Mouse (Mus musculus) bone marrow, adult 2 months (tissue): Measurements from ENCODE around the gene Gm10203. TPM values are rescaled to one million over a fixed set of nuclear protein-coding genes. Genes with fewer than 3 reads are reported as not detected.

Experiments
- H3K27ac ChIP-seq: fragments of 200-500 bp; 2 replicates; pipeline ENCODE4 v1.5.1; 2012; ENCODE audit warnings: low read depth, mild to moderate bottlenecking, control low read depth, inconsistent platforms, low read length; ENCODE audit not compliant: control insufficient read depth, poor library complexity, insufficient read depth
- H3K4me1 ChIP-seq: fragments of 200-500 bp; 2 replicates; pipeline ENCODE4 v1.6.1; 2011; ENCODE audit warnings: low read length; ENCODE audit not compliant: control insufficient read depth, insufficient read depth
- H3K4me3 ChIP-seq: fragments of 200-500 bp; replicated peaks from 2 replicates; pipeline ENCODE3; 2011; ENCODE audit warnings: mild to moderate bottlenecking, low read depth, low read length, control low read depth; ENCODE audit not compliant: control insufficient read depth
- CTCF ChIP-seq: fragments of 200-500 bp; IDR thresholded peaks from 2 replicates; pipeline ENCODE4 v1.5.1; 2011; ENCODE audit warnings: low read length, control low read depth; ENCODE audit not compliant: control insufficient read depth, insufficient read depth
- POLR2A ChIP-seq: fragments of 200-500 bp; IDR thresholded peaks from 2 replicates; pipeline ENCODE4 v1.6.1; 2011; ENCODE audit warnings: low read depth, mild to moderate bottlenecking, control low read depth, low read length, borderline replicate concordance; ENCODE audit not compliant: control insufficient read depth
- WGBS: fragments of 180-500 bp; shearing (Covaris S2); methylation state at CpG from one replicate; pipeline ENCODE4 v1.1.7; 2018; 5-methylcytosine and 5-hydroxymethylcytosine counted together
- polyA plus RNA-seq: library from polyadenylated mRNA; stranded (reverse); fragments of >200 nt; gene quantifications from 2 replicates; pipeline ENCODE4 v1.2.4, GENCODE M21; 2011; ENCODE audit warnings: low replicate concordance; ENCODE audit not compliant: missing spikeins, insufficient read depth, insufficient read length

The Gm10203 gene
- polyA plus RNA-seq, 1 experiment = not detected

DNA sequence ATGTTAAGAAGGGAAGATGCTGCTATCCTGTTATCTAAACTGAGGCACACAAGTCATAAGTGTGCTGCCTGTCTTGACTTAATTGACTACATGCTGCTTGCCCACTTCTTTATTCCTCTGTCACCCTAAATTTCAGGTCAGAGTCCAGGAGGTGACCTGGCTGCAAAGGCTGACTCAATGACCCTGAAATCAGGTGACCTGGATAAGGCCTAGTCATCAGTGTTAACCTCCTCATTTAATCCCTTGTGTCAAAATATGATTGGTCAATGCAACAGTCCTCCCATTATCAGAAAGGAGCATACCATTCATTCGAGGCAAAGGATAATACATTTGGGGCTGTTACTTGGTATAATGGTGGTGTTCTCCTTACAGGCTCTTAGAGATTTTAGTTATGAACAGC, 9.5 kb downstream of the Gm10203 start, which contains the start of gene Etfbkmt:
Gene Etfbkmt (plus strand): TSS at position 379 of the 400 bp plus-strand sequence.
- 76% methylated on average over 1 of the region's 1 CpGs for WGBS
- Histone ChIP-seq H3K4me1 (no peaks in the 10 kb centered on the region), H3K27ac (no peak within 1 kb of the TSS), H3K4me3 (no peak within 1 kb of the TSS)
- TF ChIP-seq CTCF (no peak), POLR2A (no peak)

DNA sequence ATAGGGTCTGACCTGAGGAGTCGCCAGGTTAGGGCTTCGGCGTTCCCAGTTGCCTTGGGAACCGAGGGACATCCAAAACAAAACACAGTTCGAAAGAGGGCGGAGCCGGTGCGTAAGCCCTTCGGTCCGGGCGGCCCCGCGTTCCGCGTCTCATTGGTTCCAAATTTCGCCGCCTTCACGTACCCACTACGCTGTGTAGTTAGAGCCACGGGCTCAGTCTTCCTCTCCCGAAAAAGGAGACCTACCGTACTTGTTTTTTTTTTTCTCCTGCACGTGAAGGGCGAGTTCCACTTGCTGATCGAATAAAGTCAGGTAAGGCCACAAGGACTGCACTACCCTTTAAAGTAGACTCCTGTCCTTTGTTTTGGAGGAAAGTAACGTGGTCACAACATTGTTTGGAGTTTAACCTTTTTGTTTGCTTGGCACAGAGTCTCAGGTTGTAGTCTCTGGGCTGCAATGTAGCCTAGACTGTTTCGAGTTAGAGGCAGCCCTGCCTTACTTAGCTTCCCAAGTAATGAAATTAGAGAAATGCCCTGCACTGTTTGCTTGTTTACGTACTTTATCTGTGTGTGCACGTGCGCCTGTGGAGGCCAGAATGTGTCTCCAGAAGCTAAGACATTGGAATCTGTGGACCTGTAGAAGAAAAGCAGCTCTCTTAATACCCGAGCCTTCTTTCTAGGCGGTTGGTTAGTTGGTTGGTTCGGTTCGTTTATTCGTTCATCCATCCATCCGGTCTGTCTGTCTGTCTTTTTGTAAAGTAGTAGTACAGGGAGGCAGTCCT, 11.6 kb downstream of the Gm10203 start:
- no peak overlapping the region; the same call in 1 of the 2 replicates for H3K27ac ChIP-seq
- H3K4me3 ChIP-seq = peak overlapping the region; percentile 74
- H3K4me1 ChIP-seq = no peaks in the 10 kb centered on the region
- WGBS = 1% methylated on average over 36 of the region's 36 CpGs
- TF ChIP-seq POLR2A = peak; percentile 40; the same call in 1 of the 2 replicates
- no peak for TF ChIP-seq CTCF

DNA sequence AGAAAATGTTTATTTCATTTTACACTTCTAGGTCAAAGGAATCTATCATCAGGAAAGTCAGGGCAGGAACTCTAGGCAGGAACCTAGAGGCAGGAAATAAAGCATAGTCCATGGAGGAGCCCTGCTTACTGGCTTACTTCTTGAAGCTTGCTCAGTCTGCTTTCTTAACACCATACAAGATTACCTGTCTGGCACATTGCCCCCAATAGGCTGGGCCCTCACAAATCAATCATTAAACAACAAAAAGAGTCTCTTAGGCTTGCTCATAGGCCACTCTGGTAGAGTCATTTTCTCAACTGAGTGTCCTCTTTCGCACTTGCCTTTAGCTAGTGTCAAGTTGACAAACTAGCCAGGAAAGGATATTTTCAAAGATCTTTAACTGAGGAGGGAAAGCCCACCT, 15.2 kb downstream of the Gm10203 start:
- no peak overlapping the region for H3K4me3 ChIP-seq
- no peak overlapping the region for H3K27ac ChIP-seq
- H3K4me1 ChIP-seq = no peaks in the 10 kb centered on the region
- TF ChIP-seq POLR2A = no peak
- no peak for TF ChIP-seq CTCF
- WGBS = 88% methylated on average over 1 of the region's 1 CpGs

DNA sequence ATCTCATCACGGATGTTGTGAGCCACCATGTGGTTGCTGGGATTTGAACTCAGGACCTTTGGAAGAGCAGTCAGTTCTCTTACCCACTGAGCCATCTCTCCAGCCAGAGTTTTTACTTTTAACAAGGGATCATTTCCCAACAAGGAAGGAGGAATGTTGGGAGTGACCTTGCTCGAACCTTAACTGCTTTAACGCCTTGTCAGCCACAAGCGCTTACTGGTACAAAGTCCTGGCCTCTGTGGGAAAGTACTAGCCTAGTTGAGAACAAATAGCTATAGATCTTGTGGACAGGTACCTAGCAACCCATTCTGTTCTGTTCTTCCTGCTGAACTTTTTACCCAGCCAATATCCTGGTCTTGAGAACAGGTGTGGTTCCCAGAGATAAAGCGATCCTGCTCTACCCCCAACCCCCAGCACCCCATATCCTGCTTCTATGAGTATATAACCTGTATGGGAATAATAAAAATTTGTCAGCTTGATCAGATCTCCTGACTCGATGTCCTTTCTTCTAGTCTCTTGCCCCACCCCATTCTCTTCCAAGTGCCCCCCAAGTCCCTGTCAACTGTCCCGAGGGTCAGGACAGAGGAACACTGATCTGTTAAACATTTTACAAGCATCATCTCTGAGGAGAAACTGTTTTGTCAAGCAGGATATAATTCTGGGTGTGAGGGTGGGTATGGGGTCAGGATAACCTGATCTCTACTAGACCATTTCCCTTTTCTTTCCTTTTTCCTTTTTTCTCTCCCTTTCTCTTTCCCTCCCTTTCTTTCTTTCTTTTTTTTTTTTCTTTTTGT, 18.7 kb downstream of the Gm10203 start:
- 76% methylated on average over 7 of the region's 7 CpGs for WGBS
- no peak overlapping the region for H3K27ac ChIP-seq
- TF ChIP-seq POLR2A (no peak), CTCF (no peak)
- no peak overlapping the region for H3K4me3 ChIP-seq
- no peaks in the 10 kb centered on the region for H3K4me1 ChIP-seq

DNA sequence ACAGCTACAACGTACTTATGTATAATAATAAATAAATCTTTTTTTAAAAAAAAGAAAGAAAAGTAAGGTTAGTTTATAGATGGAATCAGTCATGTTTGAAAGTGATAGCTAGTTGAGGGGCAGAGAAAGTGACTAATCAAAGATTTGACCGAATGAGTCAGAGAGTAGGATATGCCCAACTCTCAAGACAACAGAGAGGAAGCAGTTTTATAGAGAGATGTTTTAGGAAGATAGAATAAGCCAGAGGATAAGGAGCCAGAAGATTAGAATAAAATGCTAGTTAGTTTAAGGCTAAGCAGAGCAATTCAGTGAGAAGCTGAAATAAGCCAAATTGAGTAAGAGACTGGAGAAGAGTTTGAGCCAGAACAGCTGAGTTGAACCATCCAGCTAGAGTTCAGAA, 22.1 kb downstream of the Gm10203 start:
- 70% methylated on average over 2 of the region's 2 CpGs for WGBS
- TF ChIP-seq CTCF (no peak), POLR2A (no peak)
- Histone ChIP-seq H3K4me3 (no peak overlapping the region), H3K27ac (no peak overlapping the region), H3K4me1 (no peaks in the 10 kb centered on the region)

DNA sequence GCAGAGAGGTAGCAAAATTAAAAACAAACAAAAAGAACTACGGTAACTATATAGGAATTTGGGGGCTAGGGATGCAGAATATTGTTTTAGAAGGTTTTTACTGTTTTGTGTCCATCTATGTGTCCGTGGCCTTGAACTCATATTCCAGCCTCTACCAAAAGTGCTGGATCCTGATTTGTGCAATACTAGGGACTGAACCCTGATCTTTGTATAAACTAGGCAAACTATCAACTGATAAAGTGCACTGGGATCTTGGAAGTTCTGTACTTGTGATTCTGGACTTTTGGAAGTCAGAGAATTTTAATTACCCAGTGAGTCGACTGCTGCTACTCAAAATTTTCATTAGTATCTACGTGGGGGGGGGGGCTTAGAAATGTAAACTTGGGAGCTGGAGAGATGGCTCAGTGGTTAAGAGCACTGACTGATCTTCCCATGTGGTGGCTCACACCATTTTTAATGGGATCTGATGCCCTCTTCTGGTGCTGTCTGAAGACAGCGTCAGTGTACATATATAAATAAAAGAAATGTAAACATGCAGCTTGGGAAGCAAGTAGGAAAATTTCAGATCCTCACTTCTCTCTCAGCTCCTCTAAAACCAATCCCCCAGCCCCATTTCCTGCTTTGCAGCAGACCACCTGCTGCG, 23.6 kb downstream of the Gm10203 start:
- no peak overlapping the region for H3K27ac ChIP-seq
- TF ChIP-seq CTCF (no peak), POLR2A (no peak)
- H3K4me3 ChIP-seq = no peak overlapping the region
- H3K4me1 ChIP-seq = no peaks in the 10 kb centered on the region
- WGBS = 72% methylated on average over 6 of the region's 6 CpGs

GRCm38 (mm10) chr6:149154116-149155030, 24.4 kb downstream of the Gm10203 start:
- 68% methylated on average over 8 of the region's 8 CpGs for WGBS
- H3K4me1 ChIP-seq = no peaks in the 10 kb centered on the region
- TF ChIP-seq POLR2A = no peak
- TF ChIP-seq CTCF = no peak

More at GRCm38 (mm10) chr6:149154116-149155030, 24.4 kb downstream of the Gm10203 start:
- no peak overlapping the region for H3K27ac ChIP-seq
- H3K4me3 ChIP-seq = no peak overlapping the region
